Mouse (Mus musculus) olfactory bulb, adult 2 months (tissue): ENCODE measurements at regions not wholly inside any gene's neighbourhood (a gene's known extent, or its start where the extent isn't known, plus 50 kb on each side); places are given as distances from the start of the nearest gene placed in this dataset.

Source experiments
- CTCF ChIP-seq: fragments of 200-500 bp; IDR thresholded peaks from 2 replicates; pipeline ENCODE4 v1.5.1; 2012; ENCODE audit warnings: low read depth, mild to moderate bottlenecking, low read length, moderate library complexity; ENCODE audit not compliant: insufficient read depth
- POLR2A ChIP-seq: fragments of 200-500 bp; IDR thresholded peaks from 2 replicates; pipeline ENCODE4 v1.6.1; 2012; ENCODE audit warnings: mild to moderate bottlenecking, low read depth, low read length, moderate library complexity; ENCODE audit not compliant: insufficient read depth

DNA sequence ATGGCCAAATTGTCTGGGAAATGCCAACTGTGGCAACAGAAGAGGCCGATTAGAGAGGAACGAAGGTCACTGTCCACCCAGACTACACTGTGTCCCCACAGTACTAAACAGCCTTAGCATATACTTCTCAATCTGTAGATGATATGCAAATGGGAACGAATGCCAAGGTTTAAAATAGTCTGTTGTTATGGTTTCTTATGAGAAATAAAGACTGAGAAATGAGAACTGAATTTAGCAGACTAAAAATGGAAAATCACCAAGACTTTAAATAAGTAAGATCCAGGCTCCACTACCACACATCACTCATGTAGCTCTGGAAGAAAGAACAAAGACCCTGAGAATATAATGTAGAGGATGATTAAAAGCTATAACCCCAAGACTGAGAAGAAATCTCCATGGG is 121.7 kb upstream of the Gcfc2 start:
- TF ChIP-seq CTCF, result no peak
- TF ChIP-seq POLR2A, result no peak
